10 mouse cellular contexts compared by ENCODE assay signal in genomic region chr8:121908378-121909147, GRCm38 (mm10). TPM values are rescaled to one million over a fixed set of nuclear protein-coding genes. Genes with fewer than 3 reads are reported as not detected.
A peak's percentile ranks its signal among the peaks of the same experiment; 100 is the strongest.
DNase-seq lines count a peak whose midpoint lies in the region; ATAC-seq and TF ChIP-seq lines count a peak whose summit lies in the region.
"Had no signal": no experiment of that assay in that cellular context is flagged by ENCODE, and none has a peak within 500 bp of the region (broad histone marks: within the 10 kb centered on the region; RNA-seq: fewer than 3 reads in every experiment).

No protein-coding gene starts in this region.

- no peak for TF ChIP-seq POLR2A in testis, adult 2 months (IDR thresholded peaks at IDR 0.05; ENCODE audit: control insufficient read depth, low read depth, low read length)

- no peak overlapping the region for H3K27ac ChIP-seq in forebrain, embryonic 11.5 days (ENCODE audit: low read depth, low read length)
- H3K27ac ChIP-seq in forebrain, postnatal 0 days (ENCODE audit: low read depth, low read length) = no peak overlapping the region
- peak overlapping the region; percentile 97 for H3K27ac ChIP-seq in testis, adult 2 months (ENCODE audit: control insufficient read depth, insufficient read depth, low read depth, low read length)
- H3K27ac ChIP-seq in limb, embryonic 12.5 days = no peak overlapping the region

- H3K4me3 ChIP-seq in forebrain, embryonic 11.5 days (ENCODE audit: low read depth, low read length) = no peak overlapping the region
- no peak overlapping the region for H3K4me3 ChIP-seq in forebrain, postnatal 0 days (ENCODE audit: low read depth, low read length)
- peak overlapping the region; percentile 93 for H3K4me3 ChIP-seq in testis, adult 2 months (ENCODE audit: control insufficient read depth, low read depth, low read length)
- H3K4me3 ChIP-seq in limb, embryonic 12.5 days (replicated peaks) = no peak overlapping the region

- no peak overlapping the region for H3K9ac ChIP-seq in forebrain, embryonic 11.5 days (ENCODE audit: low read length)
- no peak overlapping the region for H3K9ac ChIP-seq in forebrain, postnatal 0 days
- H3K9ac ChIP-seq in limb, embryonic 12.5 days (replicated peaks) = no peak overlapping the region

- H3K27me3 ChIP-seq in forebrain, embryonic 11.5 days (ENCODE audit: control insufficient read depth, insufficient read depth, low read length) = peaks cover 6% of the 10 kb centered on the region; the same call in 1 of the 2 replicates
- H3K27me3 ChIP-seq in forebrain, postnatal 0 days (ENCODE audit: insufficient read depth, low read length) = no peaks in the 10 kb centered on the region
- no peaks in the 10 kb centered on the region for H3K27me3 ChIP-seq in testis, adult 2 months (ENCODE audit: control insufficient read depth, insufficient read depth, low read length)
- peaks cover 32% of the 10 kb centered on the region for H3K27me3 ChIP-seq in limb, embryonic 12.5 days

- H3K36me3 ChIP-seq in forebrain, embryonic 11.5 days (ENCODE audit: control insufficient read depth, insufficient read depth, low read length) = no peaks in the 10 kb centered on the region
- no peaks in the 10 kb centered on the region for H3K36me3 ChIP-seq in forebrain, postnatal 0 days (ENCODE audit: insufficient read depth)
- no peaks in the 10 kb centered on the region; the same call in 1 of the 2 replicates for H3K36me3 ChIP-seq in testis, adult 2 months (ENCODE audit: control insufficient read depth, insufficient read depth, low read length)
- no peaks in the 10 kb centered on the region for H3K36me3 ChIP-seq in limb, embryonic 12.5 days

- H3K4me1 ChIP-seq in forebrain, embryonic 11.5 days (replicated peaks; ENCODE audit: control insufficient read depth, insufficient read depth, low read length) = peaks cover 10% of the 10 kb centered on the region; the same call in 1 of the 2 replicates
- peaks cover 14% of the 10 kb centered on the region for H3K4me1 ChIP-seq in forebrain, postnatal 0 days (ENCODE audit: insufficient read depth)
- H3K4me1 ChIP-seq in testis, adult 2 months (ENCODE audit: control insufficient read depth, insufficient read depth, low read length) = peaks cover 25% of the 10 kb centered on the region
- H3K4me1 ChIP-seq in limb, embryonic 12.5 days (replicated peaks) = peaks cover 24% of the 10 kb centered on the region

- ATAC-seq in forebrain, embryonic 11.5 days (replicated peaks; ENCODE audit: low FRiP score) = no peak
- no peak for ATAC-seq in forebrain, postnatal 0 days
- ATAC-seq in limb, embryonic 12.5 days (ENCODE audit: insufficient number of reproducible peaks, insufficient read depth, low FRiP score, low TSS enrichment, low read depth) = no peak

- no peak for DNase-seq in forebrain, embryonic 11.5 days (ENCODE audit: low spot score)
- no peak for DNase-seq in forebrain, postnatal 0 days
- DNase-seq in testis, postnatal 10 days (ENCODE audit: low spot score) = no peak
- peak; percentile 29 for DNase-seq in thymus, postnatal 4 days
- DNase-seq in gastrocnemius, adult 18-20 months (ENCODE audit: low spot score) = no peak
- no peak for DNase-seq in urinary bladder, adult 2 months (ENCODE audit: low spot score)
- DNase-seq: gastrocnemius, postnatal 25 days had no signal

- H3K9me3 ChIP-seq in forebrain, embryonic 11.5 days (ENCODE audit: control insufficient read depth, low read length) = no peaks in the 10 kb centered on the region
- no peaks in the 10 kb centered on the region for H3K9me3 ChIP-seq in forebrain, postnatal 0 days (ENCODE audit: low read length)
- H3K9me3 ChIP-seq in limb, embryonic 12.5 days = no peaks in the 10 kb centered on the region

- WGBS in forebrain, embryonic 11.5 days = 60% methylated on average over 8 of the region's 8 CpGs
- 63% methylated on average over 8 of the region's 8 CpGs for WGBS in forebrain, postnatal 0 days
- 48% methylated on average over 8 of the region's 8 CpGs for WGBS in limb, embryonic 12.5 days

- no peak for TF ChIP-seq CTCF in forebrain, postnatal 0 days (IDR thresholded peaks at IDR 0.05; ENCODE audit: low read depth)
- no peak for TF ChIP-seq CTCF in testis, adult 2 months (IDR thresholded peaks at IDR 0.05; ENCODE audit: control insufficient read depth, insufficient read depth, insufficient replicate concordance, low read depth, low read length)

- H3K4me2 ChIP-seq in forebrain, embryonic 11.5 days (ENCODE audit: low read depth, low read length, severe bottlenecking) = peak overlapping the region; percentile 97; the same call in 1 of the 2 replicates
- H3K4me2 ChIP-seq in forebrain, postnatal 0 days (ENCODE audit: low read depth) = no peak overlapping the region
- peak overlapping the region; percentile 97 for H3K4me2 ChIP-seq in limb, embryonic 12.5 days

RNA-seq across cellular contexts. Expression of gene Slc7a5, which starts 1.1 kb away (rescaled TPM):
- 37.1 and 43.0 TPM in 2 replicates for polyA plus RNA-seq in forebrain, embryonic 11.5 days (2014; fragmentation: Nextera tagmentation; extraction: Ambion mirVana)
- 58.1 and 99.4 TPM in 2 replicates for total RNA-seq in forebrain, postnatal 0 days (2014; rRNA removed)
- polyA plus RNA-seq in forebrain, postnatal 0 days (2015; fragmentation: Nextera tagmentation; extraction: Ambion mirVana) = 64.7 and 67.9 TPM in 2 replicates
- 84.9 and 104 TPM in 2 replicates for polyA plus RNA-seq in testis, adult 2 months (2012; rRNA removed)
- 13.4 and 18.2 TPM in 2 replicates for polyA plus RNA-seq in limb, embryonic 12.5 days (2016; fragmentation: Nextera tagmentation; extraction: Ambion mirVana)
- 1 to 10 TPM; 1.0 to 1.4 TPM for total RNA-seq in gastrocnemius, adult 18-20 months (2021)
- 11.0 and 14.1 TPM in 2 replicates for polyA plus RNA-seq in urinary bladder, adult 2 months (2012; rRNA removed)

RNA-seq across cellular contexts. Expression of gene Car5a, which starts 36.1 kb away (rescaled TPM):
- polyA plus RNA-seq in forebrain, embryonic 11.5 days (2014; fragmentation: Nextera tagmentation; extraction: Ambion mirVana) = not detected in 2 replicates
- 0.23 TPM in 1 of 2 replicates, not detected in the other for total RNA-seq in forebrain, postnatal 0 days (2014; rRNA removed)
- 0.48 and 0.52 TPM in 2 replicates for polyA plus RNA-seq in forebrain, postnatal 0 days (2015; fragmentation: Nextera tagmentation; extraction: Ambion mirVana)
- polyA plus RNA-seq in testis, adult 2 months (2012; rRNA removed) = not detected in 2 replicates
- 0.18 and 0.51 TPM in 2 replicates for polyA plus RNA-seq in limb, embryonic 12.5 days (2016; fragmentation: Nextera tagmentation; extraction: Ambion mirVana)
- total RNA-seq in gastrocnemius, adult 18-20 months (2021) = not detected
- 0.07 TPM in 1 of 2 replicates, not detected in the other for polyA plus RNA-seq in urinary bladder, adult 2 months (2012; rRNA removed)
- total RNA-seq: gastrocnemius, postnatal 25 days; left cerebral cortex, postnatal 25 days had no signal

RNA-seq across cellular contexts. Expression of gene Banp, which starts 41.0 kb away (rescaled TPM):
- 53.1 and 60.9 TPM in 2 replicates for polyA plus RNA-seq in forebrain, embryonic 11.5 days (2014; fragmentation: Nextera tagmentation; extraction: Ambion mirVana)
- 37.9 and 44.1 TPM in 2 replicates for total RNA-seq in forebrain, postnatal 0 days (2014; rRNA removed)
- polyA plus RNA-seq in forebrain, postnatal 0 days (2015; fragmentation: Nextera tagmentation; extraction: Ambion mirVana) = 29.3 and 30.0 TPM in 2 replicates
- 15.6 and 18.6 TPM in 2 replicates for polyA plus RNA-seq in testis, adult 2 months (2012; rRNA removed)
- polyA plus RNA-seq in limb, embryonic 12.5 days (2016; fragmentation: Nextera tagmentation; extraction: Ambion mirVana) = 41.7 and 42.3 TPM in 2 replicates
- total RNA-seq in gastrocnemius, adult 18-20 months (2021) = 1 to 10 TPM; 8.4 TPM
- 32.7 and 45.7 TPM in 2 replicates for polyA plus RNA-seq in urinary bladder, adult 2 months (2012; rRNA removed)
